Mouse (Mus musculus) ovary, postnatal 36 days (tissue): ENCODE data around the gene Doc2g.
A peak's percentile ranks its signal among the peaks of the same experiment; 100 is the strongest.
"Not testable (repeated sequence)": the region's sequence is repeated elsewhere in the genome, so short reads cannot be mapped to it uniquely, and the experiment has no call there.

Experiments used
- DNase-seq: peaks from one replicate; pipeline ENCODE4 v3.0.0; 2022; ENCODE audit warnings: low spot score, mixed read lengths

Doc2g gene

GRCm38 (mm10) chr19:4017921-4018587 lies 14.9 kb downstream of the Doc2g start:
- no peak for DNase-seq

- peak; percentile 75 for DNase-seq
These were observed 15.8 kb downstream of the Doc2g start for GRCm38 (mm10) chr19:4018743-4019583.

- no peak for DNase-seq
These were observed 20.1 kb downstream of the Doc2g start for GRCm38 (mm10) chr19:4023185-4023584.

GRCm38 (mm10) chr19:4027576-4027975 lies 24.5 kb downstream of the Doc2g start:
- DNase-seq = no peak

DNA sequence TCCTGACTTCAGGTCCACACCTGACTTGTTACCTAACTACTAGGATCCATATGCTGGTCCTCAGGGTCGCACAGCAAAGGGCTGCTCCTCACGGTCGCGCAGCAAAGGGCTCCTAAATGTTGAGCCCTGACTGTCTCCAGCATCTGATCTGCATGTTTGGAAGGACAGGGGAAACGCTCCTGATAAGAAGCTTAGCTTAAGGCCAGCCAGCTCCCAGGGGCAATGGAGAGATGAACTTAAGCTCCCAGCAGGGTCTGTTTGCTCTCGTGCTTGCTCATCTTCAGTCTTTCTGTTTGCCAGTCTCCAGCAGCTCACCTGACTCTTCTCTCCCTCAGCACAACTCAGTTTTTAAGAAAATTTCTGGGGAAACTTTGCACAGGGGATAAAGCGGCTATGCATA lies 29.6 kb downstream of the Doc2g start:
- no peak for DNase-seq

GRCm38 (mm10) chr19:4033298-4033697 lies 30.2 kb downstream of the Doc2g start:
- DNase-seq = no peak

GRCm38 (mm10) chr19:4033742-4034141 lies 30.6 kb downstream of the Doc2g start:
- no peak for DNase-seq

- no peak for DNase-seq
These were observed 33.4 kb downstream of the Doc2g start for GRCm38 (mm10) chr19:4036327-4037045.

- not testable (repeated sequence) for DNase-seq
These were observed 34.2 kb downstream of the Doc2g start for GRCm38 (mm10) chr19:4037154-4037787.

- peak; percentile 88 for DNase-seq
These were observed 34.7 kb downstream of the Doc2g start, which contains the start of gene Gstp1 for GRCm38 (mm10) chr19:4037788-4038232. Gene Gstp1 (minus strand): TSS chr19:4037985.

DNA sequence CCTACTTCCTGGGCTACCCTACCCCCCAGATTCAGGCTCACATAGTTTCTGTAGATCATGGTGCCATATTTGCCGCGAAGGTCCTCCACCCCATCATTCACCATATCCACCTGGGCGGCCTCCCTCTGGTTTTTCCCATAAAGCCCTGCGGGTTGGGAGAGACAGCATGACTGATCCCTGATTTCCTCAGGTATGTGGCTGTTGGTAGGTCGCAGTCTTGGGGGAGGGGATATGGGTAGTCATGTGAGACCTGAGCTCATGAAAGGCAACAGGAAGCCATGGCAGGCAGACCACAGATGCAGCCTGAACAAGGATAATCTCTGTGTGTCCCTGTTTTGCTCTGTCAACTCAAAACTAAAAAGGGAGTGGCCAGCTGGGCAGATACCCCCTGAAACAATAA lies 37.8 kb downstream of the Doc2g start:
- DNase-seq = not testable (repeated sequence)

DNA sequence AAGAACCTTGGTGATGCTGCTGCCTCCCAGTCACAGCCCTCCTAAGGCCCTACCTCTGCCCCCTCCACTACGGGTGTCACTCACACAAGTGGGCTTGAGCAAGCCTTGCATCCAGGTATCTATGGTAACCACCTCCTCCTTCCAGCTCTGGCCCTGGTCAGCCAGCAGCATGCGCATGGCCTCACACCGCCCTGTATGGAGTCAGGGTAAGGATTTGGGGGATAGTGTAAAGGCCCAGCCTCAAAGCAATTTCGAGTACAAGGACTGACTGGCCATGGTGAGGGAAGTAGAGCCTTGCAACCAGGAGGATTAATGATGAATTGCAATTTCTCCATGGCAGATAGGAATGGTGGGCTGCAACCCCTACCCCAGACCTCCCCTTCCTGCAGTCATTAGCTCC lies 38.4 kb downstream of the Doc2g start:
- DNase-seq = not testable (repeated sequence)

- DNase-seq = no peak
These were observed 39.0 kb downstream of the Doc2g start for GRCm38 (mm10) chr19:4042124-4042523.

DNA sequence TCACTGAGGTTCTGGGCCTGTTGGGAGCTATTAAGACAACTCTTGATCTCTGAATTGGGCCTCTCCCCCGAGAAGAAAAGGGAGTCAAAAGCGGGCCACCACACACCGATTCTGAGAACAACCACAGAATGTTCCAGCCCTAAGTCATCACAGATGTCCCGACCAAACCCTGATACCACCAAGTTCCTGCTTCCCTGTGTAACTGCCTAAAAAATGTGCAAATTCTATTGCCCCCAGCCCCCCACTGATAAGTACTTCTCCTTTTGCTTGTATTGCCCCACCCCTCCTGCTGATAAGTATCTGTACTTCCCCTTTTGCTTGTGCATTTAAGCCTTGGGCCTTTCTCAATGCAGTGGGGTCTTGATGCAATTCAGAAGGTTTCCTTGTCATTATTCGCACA lies 41.0 kb downstream of the Doc2g start:
- not testable (repeated sequence) for DNase-seq

GRCm38 (mm10) chr19:4045966-4046865 lies 43.1 kb downstream of the Doc2g start, which contains the start of gene Gstp2:
Gene Gstp2 (minus strand): TSS chr19:4046023.
- DNase-seq = peak; percentile 64

DNA sequence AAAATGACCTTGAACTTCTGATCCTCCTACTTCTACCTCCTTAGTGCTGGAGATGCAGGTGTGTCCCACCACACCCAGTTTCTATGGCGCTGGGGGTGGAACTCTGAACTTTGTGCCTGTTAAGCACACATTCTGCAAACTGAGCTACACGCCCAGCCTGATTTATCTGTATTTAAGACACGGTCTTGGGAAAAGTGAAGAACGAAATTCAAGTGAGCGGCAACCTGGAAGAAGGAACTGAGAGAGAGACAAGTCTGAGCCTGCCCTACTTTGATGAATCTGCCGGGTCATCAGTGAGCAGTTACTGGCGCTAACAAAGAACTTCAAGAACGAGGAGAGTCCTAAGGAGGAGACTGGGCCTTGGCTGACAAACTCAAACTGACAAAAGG lies 43.7 kb downstream of the Doc2g start:
- no peak for DNase-seq

GRCm38 (mm10) chr19:4047859-4048258 lies 44.7 kb downstream of the Doc2g start:
- peak; percentile 70 for DNase-seq

DNA sequence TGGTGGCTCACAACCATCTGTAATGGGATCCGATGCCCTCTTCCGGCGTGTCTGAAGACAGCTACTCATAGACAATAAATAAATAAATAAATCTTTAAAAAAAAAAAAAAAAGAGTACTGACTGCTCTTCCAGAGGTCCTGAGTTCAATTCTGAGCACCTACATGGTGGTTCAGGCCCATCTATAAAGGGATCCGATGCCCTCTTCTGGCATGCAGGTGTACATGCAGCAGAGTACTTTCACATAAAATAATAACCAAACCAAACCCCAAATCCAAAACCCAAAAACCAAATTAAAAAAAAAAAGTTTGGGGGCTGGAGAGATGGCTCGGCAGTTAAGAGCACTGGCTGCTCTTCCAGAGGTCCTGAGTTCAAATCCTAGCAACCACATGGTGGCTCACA lies 46.0 kb downstream of the Doc2g start:
- not testable (repeated sequence) for DNase-seq

DNA sequence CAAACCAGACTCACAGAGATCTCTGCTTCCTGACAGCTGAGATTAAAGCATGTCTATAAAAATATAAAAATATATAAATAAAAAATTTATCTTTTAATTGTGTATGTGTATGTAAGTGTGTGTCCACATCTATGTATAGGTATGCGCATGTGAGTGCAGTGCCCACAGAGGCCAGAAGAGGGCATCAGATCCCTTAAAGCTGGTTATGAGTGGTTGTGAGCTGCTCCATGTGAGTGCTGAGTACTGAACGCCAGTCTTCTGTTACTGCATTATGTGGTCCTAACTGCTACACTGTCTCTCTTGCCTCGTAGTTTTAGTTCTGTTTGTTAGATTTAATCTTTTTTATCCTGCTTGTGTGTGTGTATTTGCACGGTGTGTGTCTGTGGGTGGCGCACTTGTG lies 47.9 kb downstream of the Doc2g start:
- DNase-seq = no peak

GRCm38 (mm10) chr19:4051741-4052515 lies 48.8 kb downstream of the Doc2g start:
- peak; percentile 63 for DNase-seq
